Mouse (Mus musculus): ENCODE data around the gene Serpina1b. TPM values are rescaled to one million over a fixed set of nuclear protein-coding genes. Genes with fewer than 3 reads are reported as not detected.
"Not testable (repeated sequence)": the region's sequence is repeated elsewhere in the genome, so short reads cannot be mapped to it uniquely, and the experiment has no call there.

The Serpina1b gene
- polyA plus RNA-seq, 1 experiment from 2014 or later: 465 TPM

- Histone ChIP-seq H3K27me3 (no peaks in the 10 kb centered on the region), H3K4me3 (replicated peaks) (no peak within 1 kb of the TSS), H3K4me1 (replicated peaks) (no peaks in the 10 kb centered on the region), H3K36me3 (no peaks in the 10 kb centered on the region), H3K4me2 (no peak within 1 kb of the TSS), H3K27ac (no peak within 1 kb of the TSS), H3K9me3 (replicated peaks) (peaks cover 6% of the 10 kb centered on the region), H3K9ac (no peak within 1 kb of the TSS)
- WGBS (ENCODE audit: insufficient replicate concordance): 69% methylated on average over 8 of the region's 8 CpGs
- DNase-seq (no peak), ATAC-seq (ENCODE audit: low read depth) (no peak)
Observed at GRCm38 (mm10) chr12:103695429-103695828, 134.7 kb downstream of the Serpina1b start, which contains the start of gene Serpina1f. Serpina1f (minus strand) TSS chr12:103695529.

GRCm38 (mm10) chr12:103688221-103688814 is 141.9 kb downstream of the Serpina1b start:
- Histone ChIP-seq H3K27ac (no peak overlapping the region), H3K4me3 (replicated peaks) (no peak overlapping the region), H3K27me3 (no peaks in the 10 kb centered on the region), H3K36me3 (no peaks in the 10 kb centered on the region), H3K9me3 (replicated peaks) (peaks cover 12% of the 10 kb centered on the region), H3K9ac (no peak overlapping the region), H3K4me2 (no peak overlapping the region), H3K4me1 (replicated peaks) (0 out of 2 replicates have a peak, but pooled peaks cover 5% of the 10 kb centered on the region)
- ATAC-seq (ENCODE audit: low read depth) (no peak), DNase-seq (no peak)
- 19% methylated on average over 3 of the region's 3 CpGs for WGBS (ENCODE audit: insufficient replicate concordance)

- Histone ChIP-seq H3K4me3 (replicated peaks) (no peak overlapping the region), H3K27me3 (no peaks in the 10 kb centered on the region), H3K36me3 (no peaks in the 10 kb centered on the region), H3K4me1 (replicated peaks) (0 out of 2 replicates have a peak, but pooled peaks cover 5% of the 10 kb centered on the region), H3K9me3 (replicated peaks) (peaks cover 12% of the 10 kb centered on the region), H3K9ac (no peak overlapping the region), H3K27ac (no peak overlapping the region), H3K4me2 (no peak overlapping the region)
- no peak for ATAC-seq (ENCODE audit: low read depth)
- no peak for DNase-seq
- 60% methylated on average over 7 of the region's 7 CpGs for WGBS (ENCODE audit: insufficient replicate concordance)
Observed at GRCm38 (mm10) chr12:103687021-103687420, 143.2 kb downstream of the Serpina1b start.

GRCm38 (mm10) chr12:103686050-103686449 is 144.1 kb downstream of the Serpina1b start:
- no peak overlapping the region for H3K9ac ChIP-seq
- DNase-seq (no peak), ATAC-seq (ENCODE audit: low read depth) (0 out of 2 replicates have a peak, but pooled peaks have one; percentile 16)
- H3K4me3 ChIP-seq (replicated peaks): no peak overlapping the region
- no peaks in the 10 kb centered on the region for H3K27me3 ChIP-seq
- 38% methylated on average over 3 of the region's 3 CpGs for WGBS (ENCODE audit: insufficient replicate concordance)
- no peak overlapping the region for H3K4me2 ChIP-seq
- 0 out of 2 replicates have a peak, but pooled peaks cover 5% of the 10 kb centered on the region for H3K4me1 ChIP-seq (replicated peaks)
- H3K9me3 ChIP-seq (replicated peaks): peaks cover 8% of the 10 kb centered on the region
- H3K36me3 ChIP-seq: no peaks in the 10 kb centered on the region
- H3K27ac ChIP-seq: peak overlapping the region; percentile 68

- Histone ChIP-seq H3K4me3 (replicated peaks) (no peak overlapping the region), H3K4me1 (replicated peaks) (peaks cover 11% of the 10 kb centered on the region; the same call in 1 of the 2 replicates), H3K9me3 (replicated peaks) (peaks cover 6% of the 10 kb centered on the region; the same call in 1 of the 2 replicates), H3K27me3 (no peaks in the 10 kb centered on the region), H3K4me2 (no peak overlapping the region), H3K36me3 (no peaks in the 10 kb centered on the region), H3K9ac (no peak overlapping the region), H3K27ac (peak overlapping the region; percentile 68; the same call in 1 of the 2 replicates)
- WGBS (ENCODE audit: insufficient replicate concordance): 34% methylated on average over 3 of the region's 3 CpGs
- DNase-seq (no peak), ATAC-seq (ENCODE audit: low read depth) (peak; percentile 69)
Observed at GRCm38 (mm10) chr12:103685386-103685785, 144.8 kb downstream of the Serpina1b start.

- Histone ChIP-seq H3K36me3 (no peaks in the 10 kb centered on the region), H3K4me1 (replicated peaks) (peaks cover 11% of the 10 kb centered on the region; the same call in 1 of the 2 replicates), H3K27me3 (no peaks in the 10 kb centered on the region), H3K27ac (peak overlapping the region; percentile 13; the same call in 1 of the 2 replicates), H3K4me3 (replicated peaks) (no peak overlapping the region), H3K9me3 (replicated peaks) (peaks cover 6% of the 10 kb centered on the region; the same call in 1 of the 2 replicates), H3K4me2 (no peak overlapping the region), H3K9ac (no peak overlapping the region)
- DNase-seq: no peak
- WGBS (ENCODE audit: insufficient replicate concordance): 37% methylated on average over 4 of the region's 4 CpGs
- no peak for ATAC-seq (ENCODE audit: low read depth)
Observed at GRCm38 (mm10) chr12:103683775-103684174, 146.4 kb downstream of the Serpina1b start.

GRCm38 (mm10) chr12:103681739-103682138 is 148.4 kb downstream of the Serpina1b start:
- Histone ChIP-seq H3K4me2 (peak overlapping the region; percentile 35; the same call in 1 of the 2 replicates), H3K4me1 (replicated peaks) (peaks cover 11% of the 10 kb centered on the region; the same call in 1 of the 2 replicates), H3K9ac (no peak overlapping the region), H3K27me3 (no peaks in the 10 kb centered on the region), H3K9me3 (replicated peaks) (peaks cover 6% of the 10 kb centered on the region; the same call in 1 of the 2 replicates), H3K4me3 (replicated peaks) (no peak overlapping the region), H3K36me3 (no peaks in the 10 kb centered on the region), H3K27ac (peak overlapping the region; percentile 61)
- ATAC-seq (ENCODE audit: low read depth) (peak; percentile 55), DNase-seq (no peak)
- WGBS (ENCODE audit: insufficient replicate concordance): 47% methylated on average over 2 of the region's 2 CpGs

- Histone ChIP-seq H3K27ac (peak overlapping the region; percentile 61), H3K4me3 (replicated peaks) (no peak overlapping the region)
- DNase-seq: no peak
Observed at GRCm38 (mm10) chr12:103681169-103681568, 149.0 kb downstream of the Serpina1b start.

GRCm38 (mm10) chr12:103679853-103680252 is 150.3 kb downstream of the Serpina1b start:
- H3K9me3 ChIP-seq (replicated peaks); H3K4me1 ChIP-seq (replicated peaks); H3K4me3 ChIP-seq (replicated peaks); DNase-seq; H3K36me3 ChIP-seq; H3K9ac ChIP-seq; H3K27me3 ChIP-seq; H3K27ac ChIP-seq; H3K4me2 ChIP-seq: not testable (repeated sequence)
- ATAC-seq (ENCODE audit: low read depth): peak; percentile 42
- 80% methylated on average over 1 of the region's 1 CpGs for WGBS (ENCODE audit: insufficient replicate concordance)

More at GRCm38 (mm10) chr12:103681169-103681568, 149.0 kb downstream of the Serpina1b start:
- ATAC-seq (ENCODE audit: low read depth): no peak
- no peak overlapping the region for H3K9ac ChIP-seq
- H3K9me3 ChIP-seq (replicated peaks): peaks cover 5% of the 10 kb centered on the region; the same call in 1 of the 2 replicates
- H3K4me1 ChIP-seq (replicated peaks): peaks cover 11% of the 10 kb centered on the region; the same call in 1 of the 2 replicates
- WGBS (ENCODE audit: insufficient replicate concordance): 43% methylated on average over 2 of the region's 2 CpGs
- no peaks in the 10 kb centered on the region for H3K36me3 ChIP-seq
- H3K27me3 ChIP-seq: no peaks in the 10 kb centered on the region
- H3K4me2 ChIP-seq: no peak overlapping the region
